Mouse (Mus musculus): ENCODE results near the gene Olfr748. TPM values are rescaled to one million over a fixed set of nuclear protein-coding genes. Genes with fewer than 3 reads are reported as not detected.

The Olfr748 gene
- total and polyA plus RNA-seq, 2 experiments from 2014 or later: not detected

GRCm38 (mm10) chr14:50744994-50745393 is 37.8 kb downstream of the Olfr748 start, which contains the start of gene Olfr749:
Gene Olfr749, minus strand, starts transcription at chr14:50745094.
- no peak within 1 kb of the TSS for H3K4me2 ChIP-seq (ENCODE audit: low read depth, low read length)
- no peak for TF ChIP-seq CTCF (IDR thresholded peaks at IDR 0.05; ENCODE audit: low read depth)
- no peak for TF ChIP-seq EP300 (IDR thresholded peaks at IDR 0.05; ENCODE audit: low read depth)
- H3K4me1 ChIP-seq (ENCODE audit: control insufficient read depth, insufficient read depth): no peaks in the 10 kb centered on the region
- no peak for DNase-seq (ENCODE audit: low spot score)
- H3K27ac ChIP-seq (ENCODE audit: low read depth): no peak within 1 kb of the TSS
- no peaks in the 10 kb centered on the region for H3K36me3 ChIP-seq (replicated peaks; ENCODE audit: control insufficient read depth, insufficient read depth, low read length)
- no peak for ATAC-seq (ENCODE audit: insufficient read depth, low read depth)
- no peaks in the 10 kb centered on the region for H3K27me3 ChIP-seq (ENCODE audit: control insufficient read depth, insufficient read depth, low read length)
- H3K4me3 ChIP-seq (ENCODE audit: low read depth, low read length): no peak within 1 kb of the TSS
- H3K9ac ChIP-seq (replicated peaks; ENCODE audit: low read depth, low read length): no peak within 1 kb of the TSS
- H3K9me3 ChIP-seq (replicated peaks; ENCODE audit: control insufficient read depth, low read length): no peaks in the 10 kb centered on the region

GRCm38 (mm10) chr14:50758416-50759085 is 51.4 kb downstream of the Olfr748 start:
- H3K9ac ChIP-seq (replicated peaks; ENCODE audit: low read depth, low read length): no peak overlapping the region
- no peaks in the 10 kb centered on the region for H3K27me3 ChIP-seq (ENCODE audit: control insufficient read depth, insufficient read depth, low read length)
- no peak overlapping the region for H3K4me3 ChIP-seq (ENCODE audit: low read depth, low read length)
- DNase-seq (ENCODE audit: low spot score): no peak
- no peaks in the 10 kb centered on the region for H3K36me3 ChIP-seq (replicated peaks; ENCODE audit: control insufficient read depth, insufficient read depth, low read length)
- TF ChIP-seq CTCF (IDR thresholded peaks at IDR 0.05; ENCODE audit: low read depth): no peak
- no peak for TF ChIP-seq EP300 (IDR thresholded peaks at IDR 0.05; ENCODE audit: low read depth)
- no peak for ATAC-seq (ENCODE audit: insufficient read depth, low read depth)
- H3K9me3 ChIP-seq (replicated peaks; ENCODE audit: control insufficient read depth, low read length): no peaks in the 10 kb centered on the region
- H3K4me1 ChIP-seq (ENCODE audit: control insufficient read depth, insufficient read depth): no peaks in the 10 kb centered on the region
- no peak overlapping the region for H3K4me2 ChIP-seq (ENCODE audit: low read depth, low read length)
- no peak overlapping the region for H3K27ac ChIP-seq (ENCODE audit: low read depth)
- WGBS: 72% methylated on average over 5 of the region's 5 CpGs

Other genes with a start within 250 kb of the Olfr748 start
- gene Olfr741, start 234.6 kb upstream of the Olfr748 start, total RNA-seq (2014; rRNA removed; ENCODE audit: low replicate concordance): not detected in 2 replicates
- gene Olfr741, start 234.6 kb upstream of the Olfr748 start, polyA plus RNA-seq (2015; fragmentation: Nextera tagmentation; extraction: Ambion mirVana): not detected in 2 replicates
- not detected in 2 replicates for gene Olfr742, start 203.8 kb upstream of the Olfr748 start, total RNA-seq (2014; rRNA removed; ENCODE audit: low replicate concordance)
- gene Olfr742, start 203.8 kb upstream of the Olfr748 start, polyA plus RNA-seq (2015; fragmentation: Nextera tagmentation; extraction: Ambion mirVana): not detected in 2 replicates
- not detected in 2 replicates for gene Olfr743, start 185.5 kb upstream of the Olfr748 start, total RNA-seq (2014; rRNA removed; ENCODE audit: low replicate concordance)
- not detected in 2 replicates for gene Olfr743, start 185.5 kb upstream of the Olfr748 start, polyA plus RNA-seq (2015; fragmentation: Nextera tagmentation; extraction: Ambion mirVana)
- gene Olfr744, start 92.5 kb upstream of the Olfr748 start, total RNA-seq (2014; rRNA removed; ENCODE audit: low replicate concordance): not detected in 2 replicates
- not detected in 2 replicates for gene Olfr744, start 92.5 kb upstream of the Olfr748 start, polyA plus RNA-seq (2015; fragmentation: Nextera tagmentation; extraction: Ambion mirVana)
- gene Olfr745, start 68.0 kb upstream of the Olfr748 start, total RNA-seq (2014; rRNA removed; ENCODE audit: low replicate concordance): not detected in 2 replicates
- gene Olfr745, start 68.0 kb upstream of the Olfr748 start, polyA plus RNA-seq (2015; fragmentation: Nextera tagmentation; extraction: Ambion mirVana): not detected in 2 replicates
- not detected in 2 replicates for gene Olfr746, start 60.3 kb upstream of the Olfr748 start, total RNA-seq (2014; rRNA removed; ENCODE audit: low replicate concordance)
- gene Olfr746, start 60.3 kb upstream of the Olfr748 start, polyA plus RNA-seq (2015; fragmentation: Nextera tagmentation; extraction: Ambion mirVana): not detected in 2 replicates
- not detected in 2 replicates for gene Olfr747, start 14.2 kb upstream of the Olfr748 start, total RNA-seq (2014; rRNA removed; ENCODE audit: low replicate concordance)
- gene Olfr747, start 14.2 kb upstream of the Olfr748 start, polyA plus RNA-seq (2015; fragmentation: Nextera tagmentation; extraction: Ambion mirVana): not detected in 2 replicates
- not detected in 2 replicates for gene Olfr749, start 37.7 kb downstream of the Olfr748 start, total RNA-seq (2014; rRNA removed; ENCODE audit: low replicate concordance)
- gene Olfr749, start 37.7 kb downstream of the Olfr748 start, polyA plus RNA-seq (2015; fragmentation: Nextera tagmentation; extraction: Ambion mirVana): not detected in 2 replicates
- 31.0 and 69.1 TPM in 2 replicates for gene Ttc5, start 78.1 kb downstream of the Olfr748 start, total RNA-seq (2014; rRNA removed; ENCODE audit: low replicate concordance)
- 30.9 and 31.9 TPM in 2 replicates for gene Ttc5, start 78.1 kb downstream of the Olfr748 start, polyA plus RNA-seq (2015; fragmentation: Nextera tagmentation; extraction: Ambion mirVana)
- not detected in 2 replicates for gene Ccnb1ip1, start 100.4 kb downstream of the Olfr748 start, total RNA-seq (2014; rRNA removed; ENCODE audit: low replicate concordance)
- gene Ccnb1ip1, start 100.4 kb downstream of the Olfr748 start, polyA plus RNA-seq (2015; fragmentation: Nextera tagmentation; extraction: Ambion mirVana): not detected in 2 replicates
- 10.7 and 11.2 TPM in 2 replicates for gene Parp2, start 100.5 kb downstream of the Olfr748 start, total RNA-seq (2014; rRNA removed; ENCODE audit: low replicate concordance)
- gene Parp2, start 100.5 kb downstream of the Olfr748 start, polyA plus RNA-seq (2015; fragmentation: Nextera tagmentation; extraction: Ambion mirVana): 20.4 and 24.4 TPM in 2 replicates
- 10.8 and 29.3 TPM in 2 replicates for gene Tep1, start 163.2 kb downstream of the Olfr748 start, total RNA-seq (2014; rRNA removed; ENCODE audit: low replicate concordance)
- gene Tep1, start 163.2 kb downstream of the Olfr748 start, polyA plus RNA-seq (2015; fragmentation: Nextera tagmentation; extraction: Ambion mirVana): 4.7 and 6.1 TPM in 2 replicates
- gene Klhl33, start 190.1 kb downstream of the Olfr748 start, total RNA-seq (2014; rRNA removed; ENCODE audit: low replicate concordance): not detected in 2 replicates
- 0.85 and 1.4 TPM in 2 replicates for gene Klhl33, start 190.1 kb downstream of the Olfr748 start, polyA plus RNA-seq (2015; fragmentation: Nextera tagmentation; extraction: Ambion mirVana)
- 81.8 and 106 TPM in 2 replicates for gene Osgep, start 217.5 kb downstream of the Olfr748 start, total RNA-seq (2014; rRNA removed; ENCODE audit: low replicate concordance)
- 93.3 and 96.6 TPM in 2 replicates for gene Osgep, start 217.5 kb downstream of the Olfr748 start, polyA plus RNA-seq (2015; fragmentation: Nextera tagmentation; extraction: Ambion mirVana)
- 44.3 and 52.7 TPM in 2 replicates for gene Apex1, start 217.6 kb downstream of the Olfr748 start, total RNA-seq (2014; rRNA removed; ENCODE audit: low replicate concordance)
- gene Apex1, start 217.6 kb downstream of the Olfr748 start, polyA plus RNA-seq (2015; fragmentation: Nextera tagmentation; extraction: Ambion mirVana): 70.3 and 77.2 TPM in 2 replicates
- 16.6 and 39.0 TPM in 2 replicates for gene Pip4p1, start 223.5 kb downstream of the Olfr748 start, total RNA-seq (2014; rRNA removed; ENCODE audit: low replicate concordance)
- 20.4 and 24.8 TPM in 2 replicates for gene Pip4p1, start 223.5 kb downstream of the Olfr748 start, polyA plus RNA-seq (2015; fragmentation: Nextera tagmentation; extraction: Ambion mirVana)
- gene Pnp, start 223.7 kb downstream of the Olfr748 start, total RNA-seq (2014; rRNA removed; ENCODE audit: low replicate concordance): 15.7 and 22.3 TPM in 2 replicates
- gene Pnp, start 223.7 kb downstream of the Olfr748 start, polyA plus RNA-seq (2015; fragmentation: Nextera tagmentation; extraction: Ambion mirVana): 20.5 and 22.2 TPM in 2 replicates
- gene Gm49342, start 237.1 kb downstream of the Olfr748 start, total RNA-seq (2014; rRNA removed; ENCODE audit: low replicate concordance): 17.5 TPM in 1 of 2 replicates, not detected in the other
- not detected in 2 replicates for gene Gm49342, start 237.1 kb downstream of the Olfr748 start, polyA plus RNA-seq (2015; fragmentation: Nextera tagmentation; extraction: Ambion mirVana)
- gene Pnp2, start 248.6 kb downstream of the Olfr748 start, total RNA-seq (2014; rRNA removed; ENCODE audit: low replicate concordance): 0.46 TPM in 1 of 2 replicates, not detected in the other
- gene Pnp2, start 248.6 kb downstream of the Olfr748 start, polyA plus RNA-seq (2015; fragmentation: Nextera tagmentation; extraction: Ambion mirVana): 0.27 TPM in 2 replicates